Mouse (Mus musculus) hindbrain, embryonic 12.5 days (tissue): ENCODE measurements around the gene Vmn1r53. TPM values are rescaled to one million over a fixed set of nuclear protein-coding genes. Genes with fewer than 3 reads are reported as not detected.
"Not testable (repeated sequence)": the region's sequence is repeated elsewhere in the genome, so short reads cannot be mapped to it uniquely, and the experiment has no call there.

ENCODE experiments used
- ATAC-seq: fragments of 200-750 bp; cut with Nextera tagmentation; 2 replicates; pipeline ENCODE4 v1.8.0; 2017; ENCODE audit warnings: moderate TSS enrichment; ENCODE audit not compliant: low FRiP score
- H3K27ac ChIP-seq: fragments of 300-500 bp; sonication (generic); 2 replicates; pipeline ENCODE4 v1.5.1; 2016; ENCODE audit warnings: mild to moderate bottlenecking
- H3K27me3 ChIP-seq: fragments of 300-500 bp; sonication (generic); 2 replicates; pipeline ENCODE4 v1.6.1; 2016; ENCODE audit warnings: mild to moderate bottlenecking
- H3K36me3 ChIP-seq: fragments of 300-500 bp; sonication (generic); 2 replicates; pipeline ENCODE4 v1.6.1; 2016; ENCODE audit warnings: mild to moderate bottlenecking
- H3K4me1 ChIP-seq: fragments of 300-500 bp; sonication (generic); 2 replicates; pipeline ENCODE4 v1.6.1; 2016
- H3K4me2 ChIP-seq: fragments of 300-500 bp; sonication (generic); replicated peaks from 2 replicates; pipeline ENCODE4 v1.6.1; 2016; ENCODE audit warnings: mild to moderate bottlenecking
- H3K4me3 ChIP-seq: fragments of 300-500 bp; sonication (generic); 2 replicates; pipeline ENCODE4 v1.5.1; 2016; ENCODE audit warnings: mild to moderate bottlenecking
- H3K9ac ChIP-seq: fragments of 300-500 bp; sonication (generic); 2 replicates; pipeline ENCODE4 v1.6.1; 2016; ENCODE audit warnings: mild to moderate bottlenecking, moderate library complexity
- H3K9me3 ChIP-seq: fragments of 300-500 bp; sonication (generic); replicated peaks from 2 replicates; pipeline ENCODE4 v1.6.1; 2016; ENCODE audit warnings: mild to moderate bottlenecking
- WGBS: fragments of 180-500 bp; shearing (Covaris S2); methylation state at CpG from one replicate; pipeline ENCODE4 v1.1.7; 2016; 5-methylcytosine and 5-hydroxymethylcytosine counted together
- polyA plus RNA-seq: library from polyadenylated mRNA; unstranded; fragments of >200 nt; fragmentation: Nextera tagmentation; extraction: Ambion mirVana; gene quantifications from 2 replicates; pipeline ENCODE4 v1.2.1, GENCODE M21; 2016

The Vmn1r53 gene
- not detected in 2 replicates for polyA plus RNA-seq

GRCm38 (mm10) chr6:90224338-90224737 is at the start of gene Vmn1r53:
Gene Vmn1r53 (minus strand): TSS chr6:90224438.
- H3K27ac ChIP-seq: no peak within 1 kb of the TSS
- no peak within 1 kb of the TSS for H3K4me2 ChIP-seq
- 0 out of 2 replicates have a peak, but pooled peaks cover 11% of the 10 kb centered on the region for H3K9me3 ChIP-seq
- H3K27me3 ChIP-seq: no peaks in the 10 kb centered on the region
- H3K4me3 ChIP-seq: no peak within 1 kb of the TSS
- H3K4me1 ChIP-seq: no peaks in the 10 kb centered on the region
- H3K9ac ChIP-seq: no peak within 1 kb of the TSS
- H3K36me3 ChIP-seq: no peaks in the 10 kb centered on the region
- 85% methylated on average over 1 of the region's 1 CpGs for WGBS
- ATAC-seq: no peak

DNA sequence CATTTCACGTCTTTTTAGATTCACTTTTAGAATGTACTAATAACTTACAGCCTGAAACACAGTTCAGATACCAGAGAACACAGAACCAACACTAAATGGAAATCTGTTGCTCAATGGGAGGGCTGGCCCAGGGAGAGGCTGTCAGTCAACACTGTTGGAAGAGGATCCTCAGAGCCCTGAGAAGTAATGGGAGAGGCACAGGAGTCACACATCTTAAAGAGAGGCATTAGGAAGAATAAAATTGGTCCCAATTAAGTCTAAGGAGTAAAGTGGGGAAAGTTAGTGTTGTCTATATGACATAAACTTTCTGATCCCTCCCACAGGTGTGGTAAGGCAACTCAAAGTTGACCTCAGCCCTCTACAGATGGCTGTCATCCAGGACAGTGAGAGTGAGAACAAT is 21.8 kb upstream of the Vmn1r53 start, which contains the start of gene Vmn1r54:
Vmn1r54 (plus strand) TSS at position 301 of the 400 bp plus-strand sequence.
- no peaks in the 10 kb centered on the region for H3K27me3 ChIP-seq
- WGBS: 74% methylated on average over 1 of the region's 1 CpGs
- no peak within 1 kb of the TSS for H3K4me3 ChIP-seq
- no peak for ATAC-seq
- H3K4me2 ChIP-seq: no peak within 1 kb of the TSS
- H3K9ac ChIP-seq: no peak within 1 kb of the TSS
- H3K9me3 ChIP-seq: no peaks in the 10 kb centered on the region
- H3K27ac ChIP-seq: no peak within 1 kb of the TSS
- no peaks in the 10 kb centered on the region for H3K4me1 ChIP-seq
- H3K36me3 ChIP-seq: no peaks in the 10 kb centered on the region

DNA sequence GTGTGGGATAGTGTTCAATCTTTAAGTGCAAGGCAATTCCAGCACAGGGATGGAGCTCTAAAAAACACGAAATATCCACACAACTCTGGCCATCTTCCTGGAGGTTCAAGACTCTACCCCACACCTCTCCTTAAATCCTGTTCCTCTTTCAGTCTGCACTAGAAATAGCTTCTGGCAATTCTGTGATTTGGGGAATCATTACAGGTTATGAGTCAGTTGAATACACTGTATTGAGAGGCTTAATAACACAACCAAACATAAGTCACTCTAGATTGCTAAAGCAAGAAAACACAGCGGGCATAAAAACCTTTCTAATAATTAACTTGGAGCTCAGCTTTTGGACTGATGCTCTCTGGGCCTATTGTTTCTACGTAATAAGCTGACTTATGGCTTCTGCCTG is 19.8 kb upstream of the Vmn1r53 start:
- H3K4me2 ChIP-seq: no peak overlapping the region
- no peaks in the 10 kb centered on the region for H3K27me3 ChIP-seq
- 85% methylated on average over 3 of the region's 3 CpGs for WGBS
- H3K36me3 ChIP-seq: no peaks in the 10 kb centered on the region
- H3K4me3 ChIP-seq: no peak overlapping the region
- H3K4me1 ChIP-seq: no peaks in the 10 kb centered on the region
- 0 out of 2 replicates have a peak, but pooled peaks cover under 1% of the 10 kb centered on the region for H3K9me3 ChIP-seq
- ATAC-seq: no peak
- H3K27ac ChIP-seq: no peak overlapping the region
- no peak overlapping the region for H3K9ac ChIP-seq

DNA sequence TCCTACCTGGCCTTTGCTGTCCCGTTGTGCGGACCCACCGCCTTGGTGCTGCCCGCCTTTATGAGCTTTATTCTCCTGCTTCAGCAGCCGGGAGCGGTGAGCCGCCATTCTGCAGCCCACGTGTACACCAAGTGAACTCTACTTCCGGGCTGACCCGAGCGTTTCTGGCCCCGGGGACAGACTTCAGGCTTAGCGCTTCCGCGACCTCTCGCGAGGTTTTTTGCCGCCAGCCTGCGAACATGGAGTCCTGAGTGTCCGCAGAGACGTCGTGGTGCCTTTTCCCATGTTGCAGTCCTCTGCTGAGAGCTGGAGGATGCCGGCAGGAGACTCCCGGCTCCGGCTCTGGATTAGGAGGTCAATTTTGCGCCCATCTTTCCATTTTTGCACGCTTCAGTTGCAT is 8.4 kb upstream of the Vmn1r53 start:
- no peak overlapping the region for H3K4me3 ChIP-seq
- no peaks in the 10 kb centered on the region for H3K36me3 ChIP-seq
- H3K27ac ChIP-seq: no peak overlapping the region
- no peak overlapping the region for H3K4me2 ChIP-seq
- 61% methylated on average over 27 of the region's 27 CpGs for WGBS
- H3K9me3 ChIP-seq: peaks cover 21% of the 10 kb centered on the region; the same call in 1 of the 2 replicates
- H3K4me1 ChIP-seq: no peaks in the 10 kb centered on the region
- H3K9ac ChIP-seq: no peak overlapping the region
- ATAC-seq: no peak
- no peaks in the 10 kb centered on the region for H3K27me3 ChIP-seq

DNA sequence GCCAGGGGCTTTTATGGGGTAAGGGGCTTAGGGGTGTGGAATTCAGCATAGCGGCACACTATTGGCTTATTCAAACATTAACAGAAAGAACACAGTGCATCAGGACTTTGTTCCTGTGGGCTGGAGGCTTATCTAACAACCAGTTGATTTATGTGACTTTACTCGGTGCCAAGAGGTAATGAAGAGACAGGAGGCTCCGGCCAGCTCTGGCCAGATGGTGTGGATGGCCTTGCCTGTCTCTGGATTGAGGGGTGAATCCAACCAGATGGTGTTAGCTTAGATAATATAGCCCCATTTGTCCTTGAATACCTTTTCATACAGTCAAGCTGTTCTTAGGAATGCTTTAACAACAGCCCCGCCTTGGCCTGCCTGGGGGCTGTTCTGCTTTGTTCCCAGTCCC is 7.9 kb upstream of the Vmn1r53 start:
- H3K4me1 ChIP-seq, H3K36me3 ChIP-seq: not testable (repeated sequence)
- WGBS: 92% methylated on average over 4 of the region's 4 CpGs

GRCm38 (mm10) chr6:90202493-90202892 is 21.7 kb downstream of the Vmn1r53 start, which contains the start of gene V1ra8:
Gene V1ra8 (plus strand): TSS chr6:90202793.
- not testable (repeated sequence) for H3K27me3 ChIP-seq, H3K9ac ChIP-seq, H3K4me3 ChIP-seq, H3K9me3 ChIP-seq, H3K27ac ChIP-seq, H3K4me2 ChIP-seq, H3K36me3 ChIP-seq, H3K4me1 ChIP-seq, ATAC-seq
- 91% methylated on average over 2 of the region's 2 CpGs for WGBS

More for the DNA sequence above, 7.9 kb upstream of the Vmn1r53 start:
- H3K9ac ChIP-seq, H3K27me3 ChIP-seq, ATAC-seq, H3K27ac ChIP-seq, H3K4me2 ChIP-seq, H3K4me3 ChIP-seq: not testable (repeated sequence)
- peaks cover 21% of the 10 kb centered on the region; the same call in 1 of the 2 replicates for H3K9me3 ChIP-seq

- H3K4me2 ChIP-seq: no peak within 1 kb of the TSS
- no peaks in the 10 kb centered on the region for H3K9me3 ChIP-seq
- ATAC-seq: no peak
- H3K9ac ChIP-seq: no peak within 1 kb of the TSS
- no peak within 1 kb of the TSS for H3K27ac ChIP-seq
- no peaks in the 10 kb centered on the region for H3K4me1 ChIP-seq
- H3K4me3 ChIP-seq: no peak within 1 kb of the TSS
- WGBS: 72% methylated on average over 2 of the region's 2 CpGs
- H3K27me3 ChIP-seq: no peaks in the 10 kb centered on the region
- no peaks in the 10 kb centered on the region for H3K36me3 ChIP-seq
These were observed 49.7 kb downstream of the Vmn1r53 start, which contains the start of gene Vmn1r52 for GRCm38 (mm10) chr6:90174508-90174907. Gene Vmn1r52 (plus strand): TSS chr6:90174808.

Other genes with a start within 250 kb of the Vmn1r53 start
- gene Vmn1r47, start 208.3 kb downstream of the Vmn1r53 start, polyA plus RNA-seq: not detected in 2 replicates
- gene Vmn1r48, start 187.6 kb downstream of the Vmn1r53 start, polyA plus RNA-seq: not detected in 2 replicates
- gene Vmn1r49, start 145.9 kb downstream of the Vmn1r53 start, polyA plus RNA-seq: not detected in 2 replicates
- gene Vmn1r50, start 123.0 kb downstream of the Vmn1r53 start, polyA plus RNA-seq: not detected in 2 replicates
- gene Vmn1r51, start 101.8 kb downstream of the Vmn1r53 start, polyA plus RNA-seq: not detected in 2 replicates
- gene Vmn1r52, start 49.6 kb downstream of the Vmn1r53 start, polyA plus RNA-seq: not detected in 2 replicates
- gene V1ra8, start 21.6 kb downstream of the Vmn1r53 start, polyA plus RNA-seq: not detected in 2 replicates
- 0.08 TPM in 1 of 2 replicates, not detected in the other for gene Vmn1r54, start 21.9 kb upstream of the Vmn1r53 start, polyA plus RNA-seq
- gene BC048671, start 76.8 kb upstream of the Vmn1r53 start, polyA plus RNA-seq: not detected in 2 replicates
- gene Chst13, start 100.7 kb upstream of the Vmn1r53 start, polyA plus RNA-seq: 0.17 TPM in 1 of 2 replicates, not detected in the other
- gene Uroc1, start 108.8 kb upstream of the Vmn1r53 start, polyA plus RNA-seq: not detected in 2 replicates
- 13.0 and 16.4 TPM in 2 replicates for gene Zxdc, start 145.1 kb upstream of the Vmn1r53 start, polyA plus RNA-seq
- gene Cfap100, start 204.4 kb upstream of the Vmn1r53 start, polyA plus RNA-seq: 2.8 and 3.8 TPM in 2 replicates
- 6.3 and 6.9 TPM in 2 replicates for gene Klf15, start 238.1 kb upstream of the Vmn1r53 start, polyA plus RNA-seq